Mouse (Mus musculus) lung, postnatal 25 days (tissue): ENCODE measurements around the gene Gm10591.
"Not testable (repeated sequence)": the region's sequence is repeated elsewhere in the genome, so short reads cannot be mapped to it uniquely, and the experiment has no call there.

Experiments used
- DNase-seq: peaks from one replicate; pipeline ENCODE4 v3.0.0; 2022; ENCODE audit warnings: low spot score

Gm10591 gene

DNA sequence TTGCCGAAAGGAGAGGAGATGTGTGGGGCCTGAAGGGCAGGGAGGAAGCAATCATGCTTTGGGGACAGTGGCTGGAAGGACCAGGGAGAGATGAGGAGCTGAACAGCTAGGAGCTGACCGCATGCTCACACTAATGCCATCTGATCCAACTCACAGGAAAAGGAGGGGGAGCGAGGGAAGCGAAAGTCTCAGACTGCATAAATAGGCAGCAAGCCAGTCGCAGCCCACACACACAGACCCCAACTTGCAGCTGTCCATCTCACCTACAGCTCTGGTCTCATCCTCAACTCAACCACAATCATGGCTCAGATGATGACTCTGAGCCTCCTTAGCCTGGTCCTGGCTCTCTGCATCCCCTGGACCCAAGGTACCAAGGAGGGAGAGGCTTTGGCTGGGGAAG, at the start of gene Gm10591:
Gm10591 (plus strand) TSS at position 301 of the 400 bp plus-strand sequence.
- DNase-seq: not testable (repeated sequence)

DNA sequence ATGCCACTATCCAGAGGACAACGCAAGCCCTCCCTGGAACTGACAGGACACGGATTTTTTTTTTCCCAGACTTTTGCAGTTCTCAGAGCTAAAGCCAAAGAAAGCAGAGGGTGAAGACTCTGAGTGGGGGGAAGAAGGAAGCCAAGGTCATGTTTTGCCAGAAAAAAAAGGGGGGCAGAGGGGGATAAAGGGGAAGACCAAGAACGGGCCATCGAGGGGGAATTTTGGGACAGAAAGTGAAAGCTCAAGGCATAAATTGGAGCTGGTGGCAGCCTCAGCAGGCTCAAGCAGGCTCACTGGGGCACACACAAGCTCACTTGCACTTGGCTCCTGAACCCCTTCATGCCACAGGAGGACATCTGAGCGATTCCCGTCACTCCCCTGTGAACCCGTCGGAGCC, 17.4 kb downstream of the Gm10591 start, which contains the start of gene Gm2564:
Gm2564 (plus strand) TSS at position 301 of the 400 bp plus-strand sequence.
- not testable (repeated sequence) for DNase-seq

DNA sequence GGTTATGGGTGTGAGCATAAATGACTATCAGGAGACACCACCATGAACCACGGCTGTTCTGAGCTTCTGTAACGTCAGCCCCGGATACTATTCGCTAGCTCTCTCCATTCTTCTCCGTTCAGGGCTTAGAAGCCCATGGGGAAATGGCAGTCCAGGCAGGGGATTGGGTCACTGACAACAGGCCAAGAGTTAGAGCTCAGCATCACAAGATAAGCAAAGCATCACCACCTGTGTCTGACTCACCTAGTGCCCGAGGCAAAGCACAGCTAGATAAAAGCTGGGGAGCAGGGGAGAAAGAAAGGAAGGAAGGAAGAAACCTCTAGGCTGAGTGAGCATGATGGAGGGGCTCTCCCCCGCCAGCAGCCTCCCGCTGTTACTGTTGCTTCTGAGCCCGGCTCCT, 43.0 kb downstream of the Gm10591 start, which contains the start of gene Ccl27b:
Ccl27b (plus strand) TSS at position 301 of the 400 bp plus-strand sequence.
- not testable (repeated sequence) for DNase-seq

DNA sequence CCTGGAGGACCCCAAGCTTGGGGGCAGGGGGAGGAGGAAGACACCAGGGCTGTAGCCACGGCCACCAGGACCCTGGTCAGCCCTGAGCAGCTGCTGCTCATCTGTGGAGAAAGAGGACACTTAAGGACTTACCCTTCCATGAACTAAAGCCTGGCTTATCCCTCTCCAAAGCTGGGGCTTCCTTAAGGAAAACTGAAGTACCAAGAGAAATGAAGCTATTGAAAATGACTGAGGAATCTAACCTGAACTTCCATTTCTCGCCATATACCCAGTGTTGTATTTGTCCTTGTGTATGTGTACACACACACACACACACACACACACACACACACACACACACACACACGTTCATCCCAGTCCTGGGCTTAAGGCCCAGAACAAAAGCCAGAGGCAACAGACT, 49.8 kb downstream of the Gm10591 start, which contains the start of gene Il11ra2:
Il11ra2 (minus strand) TSS at position 101 of the 400 bp plus-strand sequence.
- DNase-seq: not testable (repeated sequence)
